Mouse (Mus musculus): ENCODE results near the gene Tmem192. TPM values are rescaled to one million over a fixed set of nuclear protein-coding genes. Genes with fewer than 3 reads are reported as not detected.

The Tmem192 gene
- polyA plus RNA-seq (2015; fragmentation: Nextera tagmentation; extraction: Ambion mirVana) = 36.4 and 37.9 TPM in 2 replicates

GRCm38 (mm10) chr8:64946820-64947697 lies at the start of gene Tmem192:
Gene Tmem192 (plus strand): TSS chr8:64947185.
- H3K9me3 ChIP-seq (replicated peaks) = no peaks in the 10 kb centered on the region
- H3K4me2 ChIP-seq = peak within 1 kb of the TSS; percentile 60
- no peaks in the 10 kb centered on the region for H3K36me3 ChIP-seq
- ATAC-seq (ENCODE audit: low FRiP score) = peak; percentile 96
- no peaks in the 10 kb centered on the region for H3K27me3 ChIP-seq (replicated peaks)
- peak within 1 kb of the TSS; percentile 64 for H3K9ac ChIP-seq (replicated peaks)
- H3K4me3 ChIP-seq (replicated peaks) = peak within 1 kb of the TSS; percentile 92
- peak within 1 kb of the TSS; percentile 88 for H3K27ac ChIP-seq (replicated peaks)
- peaks cover 13% of the 10 kb centered on the region for H3K4me1 ChIP-seq
- WGBS = 1% methylated on average over 73 of the region's 73 CpGs

GRCm38 (mm10) chr8:64898710-64899109 lies 48.3 kb upstream of the Tmem192 start:
- 51% methylated on average over 4 of the region's 4 CpGs for WGBS
- H3K4me2 ChIP-seq = no peak overlapping the region
- ATAC-seq (ENCODE audit: low FRiP score) = no peak

GRCm38 (mm10) chr8:64900645-64901044 lies 46.3 kb upstream of the Tmem192 start:
- 97% methylated on average over 3 of the region's 3 CpGs for WGBS
- H3K27me3 ChIP-seq (replicated peaks) = no peaks in the 10 kb centered on the region
- H3K27ac ChIP-seq (replicated peaks) = no peak overlapping the region
- no peak for ATAC-seq (ENCODE audit: low FRiP score)
- H3K4me3 ChIP-seq (replicated peaks) = no peak overlapping the region
- no peaks in the 10 kb centered on the region for H3K9me3 ChIP-seq (replicated peaks)
- H3K4me2 ChIP-seq = no peak overlapping the region
- H3K4me1 ChIP-seq = peaks cover 4% of the 10 kb centered on the region; the same call in 1 of the 2 replicates
- H3K9ac ChIP-seq (replicated peaks) = no peak overlapping the region
- H3K36me3 ChIP-seq = no peaks in the 10 kb centered on the region

More at GRCm38 (mm10) chr8:64898710-64899109, 48.3 kb upstream of the Tmem192 start:
- no peak overlapping the region for H3K9ac ChIP-seq (replicated peaks)
- no peaks in the 10 kb centered on the region for H3K9me3 ChIP-seq (replicated peaks)
- no peak overlapping the region for H3K27ac ChIP-seq (replicated peaks)
- peaks cover 4% of the 10 kb centered on the region; the same call in 1 of the 2 replicates for H3K4me1 ChIP-seq
- no peaks in the 10 kb centered on the region for H3K36me3 ChIP-seq
- no peak overlapping the region for H3K4me3 ChIP-seq (replicated peaks)
- H3K27me3 ChIP-seq (replicated peaks) = no peaks in the 10 kb centered on the region

GRCm38 (mm10) chr8:64901527-64902156 lies 45.3 kb upstream of the Tmem192 start:
- Histone ChIP-seq H3K9ac (replicated peaks) (no peak overlapping the region), H3K27ac (replicated peaks) (no peak overlapping the region), H3K4me1 (peaks cover 4% of the 10 kb centered on the region; the same call in 1 of the 2 replicates), H3K27me3 (replicated peaks) (no peaks in the 10 kb centered on the region), H3K4me3 (replicated peaks) (no peak overlapping the region), H3K36me3 (no peaks in the 10 kb centered on the region), H3K9me3 (replicated peaks) (no peaks in the 10 kb centered on the region), H3K4me2 (no peak overlapping the region)
- WGBS = 58% methylated on average over 7 of the region's 7 CpGs
- no peak for ATAC-seq (ENCODE audit: low FRiP score)

- Histone ChIP-seq H3K4me1 (peaks cover 4% of the 10 kb centered on the region; the same call in 1 of the 2 replicates), H3K4me2 (no peak overlapping the region), H3K36me3 (no peaks in the 10 kb centered on the region), H3K27ac (replicated peaks) (no peak overlapping the region), H3K9me3 (replicated peaks) (no peaks in the 10 kb centered on the region), H3K4me3 (replicated peaks) (no peak overlapping the region), H3K9ac (replicated peaks) (no peak overlapping the region), H3K27me3 (replicated peaks) (no peaks in the 10 kb centered on the region)
- ATAC-seq (ENCODE audit: low FRiP score) = no peak
- 64% methylated on average over 12 of the region's 12 CpGs for WGBS
Observed at GRCm38 (mm10) chr8:64902191-64902590, 44.8 kb upstream of the Tmem192 start.

GRCm38 (mm10) chr8:64903778-64904177 lies 43.2 kb upstream of the Tmem192 start:
- WGBS = 60% methylated on average over 3 of the region's 3 CpGs
- H3K27me3 ChIP-seq (replicated peaks) = no peaks in the 10 kb centered on the region
- ATAC-seq (ENCODE audit: low FRiP score) = no peak

GRCm38 (mm10) chr8:64910026-64910425 lies 37.0 kb upstream of the Tmem192 start:
- H3K4me2 ChIP-seq = no peak overlapping the region
- H3K4me1 ChIP-seq = no peaks in the 10 kb centered on the region
- WGBS = 94% methylated on average over 2 of the region's 2 CpGs
- H3K9ac ChIP-seq (replicated peaks) = no peak overlapping the region
- no peak overlapping the region for H3K27ac ChIP-seq (replicated peaks)
- H3K27me3 ChIP-seq (replicated peaks) = no peaks in the 10 kb centered on the region
- ATAC-seq (ENCODE audit: low FRiP score) = no peak
- no peak overlapping the region for H3K4me3 ChIP-seq (replicated peaks)
- no peaks in the 10 kb centered on the region for H3K9me3 ChIP-seq (replicated peaks)
- no peaks in the 10 kb centered on the region for H3K36me3 ChIP-seq

More at GRCm38 (mm10) chr8:64903778-64904177, 43.2 kb upstream of the Tmem192 start:
- peaks cover 4% of the 10 kb centered on the region; the same call in 1 of the 2 replicates for H3K4me1 ChIP-seq
- no peaks in the 10 kb centered on the region for H3K36me3 ChIP-seq
- H3K9me3 ChIP-seq (replicated peaks) = no peaks in the 10 kb centered on the region
- no peak overlapping the region for H3K4me3 ChIP-seq (replicated peaks)
- no peak overlapping the region for H3K4me2 ChIP-seq
- no peak overlapping the region for H3K9ac ChIP-seq (replicated peaks)
- no peak overlapping the region for H3K27ac ChIP-seq (replicated peaks)

- Histone ChIP-seq H3K4me1 (no peaks in the 10 kb centered on the region), H3K27me3 (replicated peaks) (no peaks in the 10 kb centered on the region), H3K9me3 (replicated peaks) (no peaks in the 10 kb centered on the region), H3K9ac (replicated peaks) (no peak overlapping the region), H3K4me2 (no peak overlapping the region), H3K36me3 (no peaks in the 10 kb centered on the region), H3K4me3 (replicated peaks) (no peak overlapping the region), H3K27ac (replicated peaks) (no peak overlapping the region)
- ATAC-seq (ENCODE audit: low FRiP score) = peak; percentile 80
- 62% methylated on average over 5 of the region's 5 CpGs for whole genome bisulfite sequencing
Observed at GRCm38 (mm10) chr8:64916793-64917192, 30.2 kb upstream of the Tmem192 start.

- ATAC-seq (ENCODE audit: low FRiP score) = no peak
- H3K36me3 ChIP-seq = no peaks in the 10 kb centered on the region
- 66% methylated on average over 3 of the region's 3 CpGs for WGBS
- no peak overlapping the region for H3K4me2 ChIP-seq
- H3K9me3 ChIP-seq (replicated peaks) = no peaks in the 10 kb centered on the region
- H3K27me3 ChIP-seq (replicated peaks) = no peaks in the 10 kb centered on the region
- H3K9ac ChIP-seq (replicated peaks) = no peak overlapping the region
- H3K27ac ChIP-seq (replicated peaks) = no peak overlapping the region
- no peaks in the 10 kb centered on the region for H3K4me1 ChIP-seq
- H3K4me3 ChIP-seq (replicated peaks) = no peak overlapping the region
Observed at GRCm38 (mm10) chr8:64923329-64923728, 23.7 kb upstream of the Tmem192 start.

- no peaks in the 10 kb centered on the region for H3K27me3 ChIP-seq (replicated peaks)
- H3K4me2 ChIP-seq = no peak overlapping the region
- no peak for ATAC-seq (ENCODE audit: low FRiP score)
- no peak overlapping the region for H3K9ac ChIP-seq (replicated peaks)
- no peak overlapping the region for H3K27ac ChIP-seq (replicated peaks)
- no peaks in the 10 kb centered on the region for H3K4me1 ChIP-seq
- no peak overlapping the region for H3K4me3 ChIP-seq (replicated peaks)
- WGBS = 75% methylated on average over 4 of the region's 4 CpGs
- H3K36me3 ChIP-seq = no peaks in the 10 kb centered on the region
- H3K9me3 ChIP-seq (replicated peaks) = no peaks in the 10 kb centered on the region
Observed at GRCm38 (mm10) chr8:64925762-64926161, 21.2 kb upstream of the Tmem192 start.

GRCm38 (mm10) chr8:64926355-64926754 lies 20.6 kb upstream of the Tmem192 start:
- Histone ChIP-seq H3K9me3 (replicated peaks) (no peaks in the 10 kb centered on the region), H3K27ac (replicated peaks) (no peak overlapping the region), H3K27me3 (replicated peaks) (no peaks in the 10 kb centered on the region), H3K4me1 (no peaks in the 10 kb centered on the region), H3K4me2 (no peak overlapping the region), H3K36me3 (no peaks in the 10 kb centered on the region), H3K9ac (replicated peaks) (no peak overlapping the region), H3K4me3 (replicated peaks) (no peak overlapping the region)
- ATAC-seq (ENCODE audit: low FRiP score) = no peak
- WGBS = 10% methylated on average over 3 of the region's 3 CpGs

- WGBS = 84% methylated on average over 6 of the region's 6 CpGs
- H3K4me1 ChIP-seq = no peaks in the 10 kb centered on the region
- H3K4me3 ChIP-seq (replicated peaks) = no peak overlapping the region
- ATAC-seq (ENCODE audit: low FRiP score) = no peak
- H3K4me2 ChIP-seq = no peak overlapping the region
- H3K27me3 ChIP-seq (replicated peaks) = no peaks in the 10 kb centered on the region
- no peak overlapping the region for H3K27ac ChIP-seq (replicated peaks)
- H3K36me3 ChIP-seq = no peaks in the 10 kb centered on the region
- H3K9ac ChIP-seq (replicated peaks) = no peak overlapping the region
- H3K9me3 ChIP-seq (replicated peaks) = no peaks in the 10 kb centered on the region
Observed at GRCm38 (mm10) chr8:64928938-64929337, 18.0 kb upstream of the Tmem192 start.

Measured in neural tube, embryonic 15.5 days (tissue).